Mouse (Mus musculus) bone marrow, adult 2 months (tissue): Measurements from ENCODE around the gene Hoxc13.

Experiments used
- CTCF ChIP-seq: fragments of 200-500 bp; IDR thresholded peaks from 2 replicates; pipeline ENCODE4 v1.5.1; 2011; ENCODE audit warnings: low read length, control low read depth; ENCODE audit not compliant: control insufficient read depth, insufficient read depth
- POLR2A ChIP-seq: fragments of 200-500 bp; IDR thresholded peaks from 2 replicates; pipeline ENCODE4 v1.6.1; 2011; ENCODE audit warnings: low read depth, mild to moderate bottlenecking, control low read depth, low read length, borderline replicate concordance; ENCODE audit not compliant: control insufficient read depth

DNA sequence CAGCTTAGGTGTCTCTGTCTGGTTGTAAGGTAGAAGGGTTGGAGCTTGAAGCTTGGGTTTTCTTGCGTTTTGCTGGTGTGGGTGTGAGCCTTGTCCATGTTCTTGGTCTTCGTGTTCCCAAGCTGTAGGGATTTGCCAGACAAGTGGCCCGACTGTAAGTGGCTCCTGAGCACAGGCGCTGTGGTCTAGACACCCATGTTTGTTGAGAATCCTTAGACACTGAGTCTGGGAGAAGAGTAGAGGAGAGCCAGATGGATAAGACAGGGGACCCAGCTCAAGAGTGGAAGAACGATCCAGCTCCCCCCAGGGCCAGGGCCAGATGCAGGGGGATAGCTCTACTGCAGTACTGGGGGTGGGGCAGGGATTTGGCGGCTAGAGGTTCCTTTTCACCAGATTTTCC, 51.9 kb downstream of the Hoxc13 start:
- no peak for TF ChIP-seq CTCF
- TF ChIP-seq POLR2A = no peak
